Mouse (Mus musculus) megakaryocyte, embryonic 14.5 days (primary cell): ENCODE data around the gene Ctsa. TPM values are rescaled to one million over a fixed set of nuclear protein-coding genes. Genes with fewer than 3 reads are reported as not detected.

ENCODE experiments used
- H3K27me3 ChIP-seq: replicated peaks from 2 replicates; pipeline ENCODE3; 2012; ENCODE audit warnings: inconsistent platforms
- H3K36me3 ChIP-seq: replicated peaks from 2 replicates; pipeline ENCODE3; 2012; ENCODE audit warnings: low read length, inconsistent platforms, mixed read lengths
- H3K4me1 ChIP-seq: 2 replicates; pipeline ENCODE4 v1.6.1; 2012; ENCODE audit warnings: inconsistent platforms
- H3K4me3 ChIP-seq: replicated peaks from 2 replicates; pipeline ENCODE3; 2012; ENCODE audit warnings: moderate library complexity, mild to moderate bottlenecking, inconsistent platforms
- H3K9me3 ChIP-seq: 2 replicates; pipeline ENCODE4 v1.6.1; 2012; ENCODE audit warnings: inconsistent platforms
- FLI1 ChIP-seq: IDR thresholded peaks from 2 replicates; pipeline ENCODE4 v1.6.1; 2012; ENCODE audit warnings: low read length, inconsistent platforms, mixed read lengths
- GATA1 ChIP-seq: IDR thresholded peaks from 3 replicates; pipeline ENCODE4 v1.6.1; 2012; ENCODE audit warnings: mixed read lengths, low read length, inconsistent platforms, borderline replicate concordance
- polyA plus RNA-seq: library from polyadenylated mRNA; stranded (reverse); fragments of >175 nt; gene quantifications from 2 replicates; pipeline ENCODE4 v1.2.3, GENCODE M21; 2012; ENCODE audit warnings: low replicate concordance; ENCODE audit not compliant: insufficient read depth

Gene Ctsa
- 135 and 694 TPM in 2 replicates for polyA plus RNA-seq

GRCm38 (mm10) chr2:164832748-164833301 lies at the start of gene Ctsa:
Gene Ctsa, plus strand, starts transcription at chr2:164832873.
- Histone ChIP-seq H3K36me3 (peaks cover 41% of the 10 kb centered on the region), H3K27me3 (peaks cover 3% of the 10 kb centered on the region), H3K4me3 (peak within 1 kb of the TSS; percentile 99), H3K4me1 (peaks cover 42% of the 10 kb centered on the region), H3K9me3 (no peaks in the 10 kb centered on the region)
- TF ChIP-seq FLI1 (no peak), GATA1 (no peak)

DNA sequence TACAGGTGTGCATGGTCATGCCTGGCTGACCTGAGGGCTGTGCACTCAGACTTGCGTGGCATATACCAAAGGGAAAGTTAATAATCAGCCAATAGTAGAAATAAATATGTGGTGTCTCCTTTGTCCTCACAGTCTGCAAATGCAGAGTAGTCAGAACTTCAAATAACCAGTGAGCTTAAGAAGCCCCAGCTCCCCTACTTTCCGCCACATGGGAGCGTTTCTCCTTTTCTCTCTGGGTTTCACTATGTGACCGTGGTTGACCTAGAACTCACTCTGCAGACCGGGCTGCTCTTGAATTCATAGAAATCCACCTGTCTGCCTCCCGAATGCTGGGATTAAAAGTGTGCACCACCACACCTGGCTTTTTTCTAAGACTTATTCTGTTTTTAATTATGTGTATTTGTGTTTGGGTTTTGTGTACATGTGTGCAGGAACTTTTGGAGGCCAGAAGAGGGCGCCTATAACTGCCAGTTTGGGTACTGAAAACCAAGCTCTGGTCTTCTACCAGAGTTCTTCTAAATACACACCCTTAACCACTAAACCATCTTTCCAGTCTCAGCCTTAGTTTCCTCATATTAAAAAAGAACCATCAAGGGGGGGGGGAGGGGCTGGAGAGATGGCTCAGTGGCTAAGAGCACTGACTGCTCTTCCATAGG lies 48.6 kb upstream of the Ctsa start:
- no peak for TF ChIP-seq FLI1
- no peak for TF ChIP-seq GATA1
- no peaks in the 10 kb centered on the region for H3K9me3 ChIP-seq
- H3K27me3 ChIP-seq = peaks cover 27% of the 10 kb centered on the region
- peaks cover 10% of the 10 kb centered on the region for H3K36me3 ChIP-seq
- peaks cover 48% of the 10 kb centered on the region for H3K4me1 ChIP-seq
- no peak overlapping the region for H3K4me3 ChIP-seq

GRCm38 (mm10) chr2:164784869-164785420 lies 47.7 kb upstream of the Ctsa start:
- Histone ChIP-seq H3K4me1 (peaks cover 49% of the 10 kb centered on the region), H3K36me3 (peaks cover 16% of the 10 kb centered on the region), H3K9me3 (no peaks in the 10 kb centered on the region), H3K27me3 (peaks cover 18% of the 10 kb centered on the region), H3K4me3 (peak overlapping the region; percentile 93)
- TF ChIP-seq FLI1 (no peak), GATA1 (no peak)

- Histone ChIP-seq H3K36me3 (peaks cover 24% of the 10 kb centered on the region), H3K4me3 (peak within 1 kb of the TSS; percentile 93), H3K27me3 (peaks cover 13% of the 10 kb centered on the region), H3K4me1 (peaks cover 49% of the 10 kb centered on the region), H3K9me3 (no peaks in the 10 kb centered on the region)
- TF ChIP-seq GATA1 (no peak), FLI1 (no peak)
Measured at GRCm38 (mm10) chr2:164785481-164786387, 46.9 kb upstream of the Ctsa start, which contains the start of gene Snx21. Gene Snx21, plus strand, starts transcription at chr2:164785823.

DNA sequence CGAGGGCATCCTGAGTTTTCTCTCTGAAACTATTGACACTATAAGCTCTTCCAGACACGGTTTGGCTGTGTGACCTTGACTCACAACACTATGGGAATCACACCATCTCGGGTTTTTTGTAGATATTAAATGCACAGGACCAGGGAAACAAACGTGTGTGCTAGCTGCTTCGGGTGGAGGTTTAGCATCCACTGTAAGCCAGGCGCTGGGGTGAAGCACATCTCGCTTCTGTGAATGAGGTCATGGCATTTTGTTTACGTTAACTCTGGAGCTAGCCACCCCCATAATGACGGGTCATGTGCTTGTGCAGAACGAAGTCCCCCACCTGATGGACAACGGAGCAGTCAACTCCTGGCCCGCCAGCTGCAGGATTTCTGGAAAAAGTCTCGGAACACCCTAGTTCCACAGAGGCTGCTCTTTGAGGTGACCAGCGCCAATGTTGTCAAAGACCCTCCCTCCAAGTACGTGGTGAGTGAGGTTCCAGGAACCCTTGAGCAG lies 46.2 kb upstream of the Ctsa start:
- Histone ChIP-seq H3K4me1 (peaks cover 49% of the 10 kb centered on the region), H3K9me3 (no peaks in the 10 kb centered on the region), H3K4me3 (peak overlapping the region; percentile 93), H3K27me3 (peaks cover 12% of the 10 kb centered on the region), H3K36me3 (peaks cover 31% of the 10 kb centered on the region)
- TF ChIP-seq GATA1 (no peak), FLI1 (no peak)

GRCm38 (mm10) chr2:164787032-164787431 lies 45.6 kb upstream of the Ctsa start:
- H3K4me1 ChIP-seq = peaks cover 46% of the 10 kb centered on the region

DNA sequence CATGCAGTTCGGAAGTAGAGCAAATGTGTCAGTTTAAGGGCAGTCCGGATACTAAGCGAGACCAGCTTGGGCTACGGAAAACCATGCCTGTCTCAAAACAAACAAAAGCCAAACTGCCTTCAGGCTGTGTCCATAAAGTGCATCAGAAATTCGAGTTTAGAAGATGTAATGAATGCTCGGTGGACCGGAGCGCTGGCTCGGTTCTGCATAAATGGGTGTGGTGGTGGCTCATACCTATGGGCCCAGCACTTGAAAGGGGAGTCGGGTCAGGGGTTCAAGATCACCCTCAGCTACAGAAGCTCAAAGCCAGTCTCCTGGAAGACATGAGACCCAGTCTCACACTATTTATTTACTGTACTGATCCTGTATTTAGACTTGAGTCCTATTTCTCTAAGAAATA lies 44.9 kb upstream of the Ctsa start:
- H3K4me1 ChIP-seq = peaks cover 38% of the 10 kb centered on the region
- TF ChIP-seq GATA1 (no peak), FLI1 (no peak)
- no peaks in the 10 kb centered on the region for H3K9me3 ChIP-seq
- peaks cover 44% of the 10 kb centered on the region for H3K36me3 ChIP-seq
- peaks cover 3% of the 10 kb centered on the region for H3K27me3 ChIP-seq
- no peak overlapping the region for H3K4me3 ChIP-seq

More at GRCm38 (mm10) chr2:164787032-164787431, 45.6 kb upstream of the Ctsa start:
- peaks cover 8% of the 10 kb centered on the region for H3K27me3 ChIP-seq
- peaks cover 37% of the 10 kb centered on the region for H3K36me3 ChIP-seq
- TF ChIP-seq GATA1 = no peak
- TF ChIP-seq FLI1 = no peak
- no peaks in the 10 kb centered on the region for H3K9me3 ChIP-seq
- no peak overlapping the region for H3K4me3 ChIP-seq

DNA sequence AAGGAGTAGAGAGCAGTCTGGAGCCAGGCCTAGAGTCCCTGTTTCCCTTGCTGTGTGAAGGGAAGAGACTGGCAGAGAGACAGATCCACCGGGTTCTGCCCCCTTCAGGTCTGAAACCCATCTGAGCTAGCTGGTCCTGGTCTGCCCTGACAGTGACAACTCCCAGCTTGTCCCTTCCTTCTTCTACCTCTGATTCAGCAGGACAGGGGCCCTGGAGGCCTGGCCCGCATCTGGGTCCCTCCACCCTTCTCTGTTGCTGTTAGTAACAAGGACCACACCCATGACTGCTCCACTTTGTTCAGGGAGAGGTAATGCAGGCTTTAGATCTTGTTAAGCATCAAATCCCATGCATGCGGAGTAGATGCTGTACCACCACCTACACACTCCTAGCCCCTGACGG lies 44.3 kb upstream of the Ctsa start:
- Histone ChIP-seq H3K4me3 (no peak overlapping the region), H3K36me3 (peaks cover 51% of the 10 kb centered on the region), H3K27me3 (no peaks in the 10 kb centered on the region), H3K4me1 (peaks cover 34% of the 10 kb centered on the region), H3K9me3 (no peaks in the 10 kb centered on the region)
- TF ChIP-seq GATA1 = no peak
- no peak for TF ChIP-seq FLI1

- peaks cover 35% of the 10 kb centered on the region for H3K4me1 ChIP-seq
- H3K9me3 ChIP-seq = no peaks in the 10 kb centered on the region
- TF ChIP-seq GATA1 = no peak
- no peaks in the 10 kb centered on the region for H3K27me3 ChIP-seq
- H3K36me3 ChIP-seq = peaks cover 69% of the 10 kb centered on the region
- H3K4me3 ChIP-seq = no peak overlapping the region
Measured at GRCm38 (mm10) chr2:164790451-164790850, 42.2 kb upstream of the Ctsa start.
